Mouse (Mus musculus): ENCODE measurements around the gene Zdhhc13. TPM values are rescaled to one million over a fixed set of nuclear protein-coding genes. Genes with fewer than 3 reads are reported as not detected.

The Zdhhc13 gene
- polyA plus RNA-seq, 1 experiment from 2014 or later: 39.3 TPM

DNA sequence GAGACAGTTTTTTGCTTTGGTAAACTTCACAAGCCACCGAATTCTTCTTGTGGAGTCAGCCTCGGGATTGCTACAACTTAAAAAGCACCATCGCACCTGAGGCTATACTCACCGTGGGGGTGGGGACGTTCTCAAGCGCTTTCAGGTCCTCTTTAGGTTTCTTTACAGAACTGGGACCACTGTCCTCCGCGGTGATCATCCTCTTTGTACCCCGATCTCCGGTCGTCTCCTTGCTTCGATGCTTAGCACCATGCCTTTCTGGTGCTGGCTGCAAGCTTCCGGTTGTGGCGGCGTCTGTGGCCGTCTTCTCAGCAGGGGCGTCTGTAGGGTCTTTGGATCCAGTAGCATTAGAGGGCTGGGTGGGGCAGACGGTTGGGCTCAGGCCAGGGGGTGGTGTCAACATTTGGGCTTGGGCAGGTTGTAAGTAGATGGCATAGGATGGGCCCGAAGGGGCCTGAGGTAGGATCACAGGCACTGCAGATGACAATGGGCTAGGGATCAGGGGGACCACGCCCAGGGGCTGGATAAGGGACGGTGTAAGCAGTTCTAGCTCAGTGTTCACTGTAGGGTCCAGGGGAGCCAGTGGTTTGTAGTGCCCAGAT lies 81.9 kb downstream of the Zdhhc13 start:
- H3K9me3 ChIP-seq (replicated peaks): no peaks in the 10 kb centered on the region
- H3K4me1 ChIP-seq: no peaks in the 10 kb centered on the region
- no peak overlapping the region for H3K4me2 ChIP-seq
- WGBS: 94% methylated on average over 21 of the region's 21 CpGs
- no peak overlapping the region for H3K9ac ChIP-seq
- no peak for ATAC-seq (replicated peaks; ENCODE audit: low FRiP score)
- peaks cover 100% of the 10 kb centered on the region for H3K36me3 ChIP-seq
- no peak overlapping the region for H3K27ac ChIP-seq
- H3K27me3 ChIP-seq: no peaks in the 10 kb centered on the region
- H3K4me3 ChIP-seq (replicated peaks): no peak overlapping the region

DNA sequence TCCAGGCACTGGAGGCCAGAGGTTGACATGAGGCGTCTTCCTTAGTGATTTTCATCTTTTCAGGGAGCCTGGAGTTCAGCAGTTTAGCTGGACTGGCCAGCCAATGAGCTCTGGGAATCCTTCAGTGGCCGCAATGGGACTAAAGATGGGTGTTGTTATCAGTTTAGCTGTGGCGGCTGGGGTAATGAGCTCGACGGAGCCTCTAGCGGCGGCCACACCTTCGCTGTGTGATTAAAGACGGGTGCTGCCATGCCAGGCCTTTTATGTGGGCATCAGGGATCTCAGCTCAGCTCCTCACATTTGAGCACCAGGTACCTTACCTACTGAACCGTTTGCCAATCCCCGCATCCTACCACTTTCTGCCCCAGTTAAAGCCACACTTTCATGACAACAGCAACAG lies 82.5 kb downstream of the Zdhhc13 start:
- 93% methylated on average over 11 of the region's 11 CpGs for WGBS
- Histone ChIP-seq H3K27me3 (no peaks in the 10 kb centered on the region), H3K9me3 (replicated peaks) (no peaks in the 10 kb centered on the region), H3K4me2 (no peak overlapping the region), H3K36me3 (peaks cover 99% of the 10 kb centered on the region), H3K9ac (no peak overlapping the region), H3K4me3 (replicated peaks) (no peak overlapping the region), H3K4me1 (no peaks in the 10 kb centered on the region), H3K27ac (no peak overlapping the region)
- ATAC-seq (replicated peaks; ENCODE audit: low FRiP score): no peak

DNA sequence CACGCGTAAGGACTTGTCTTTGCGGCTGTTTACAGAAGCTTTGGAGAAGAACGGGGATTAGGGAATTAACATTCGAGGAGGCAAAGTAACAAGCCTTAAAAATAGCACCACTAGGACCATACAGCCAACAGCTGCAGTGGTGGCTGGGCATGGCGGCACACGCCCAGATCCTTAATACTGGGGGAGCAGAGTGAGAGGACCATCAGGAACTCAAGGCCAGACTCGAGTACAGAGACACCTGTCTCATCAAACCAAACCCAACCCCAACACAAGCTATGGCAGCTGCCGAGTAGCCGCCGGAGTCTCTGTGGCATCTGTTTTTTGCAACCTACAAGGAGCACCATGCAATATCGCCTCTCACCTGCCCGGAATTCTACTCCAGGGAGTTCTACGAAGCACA lies 86.3 kb downstream of the Zdhhc13 start:
- no peaks in the 10 kb centered on the region for H3K27me3 ChIP-seq
- peaks cover 26% of the 10 kb centered on the region for H3K4me1 ChIP-seq
- H3K9me3 ChIP-seq (replicated peaks): no peaks in the 10 kb centered on the region
- H3K36me3 ChIP-seq: peaks cover 82% of the 10 kb centered on the region
- WGBS: 93% methylated on average over 14 of the region's 14 CpGs
- H3K4me3 ChIP-seq (replicated peaks): no peak overlapping the region
- no peak for ATAC-seq (replicated peaks; ENCODE audit: low FRiP score)
- no peak overlapping the region for H3K9ac ChIP-seq
- no peak overlapping the region for H3K4me2 ChIP-seq
- no peak overlapping the region for H3K27ac ChIP-seq

DNA sequence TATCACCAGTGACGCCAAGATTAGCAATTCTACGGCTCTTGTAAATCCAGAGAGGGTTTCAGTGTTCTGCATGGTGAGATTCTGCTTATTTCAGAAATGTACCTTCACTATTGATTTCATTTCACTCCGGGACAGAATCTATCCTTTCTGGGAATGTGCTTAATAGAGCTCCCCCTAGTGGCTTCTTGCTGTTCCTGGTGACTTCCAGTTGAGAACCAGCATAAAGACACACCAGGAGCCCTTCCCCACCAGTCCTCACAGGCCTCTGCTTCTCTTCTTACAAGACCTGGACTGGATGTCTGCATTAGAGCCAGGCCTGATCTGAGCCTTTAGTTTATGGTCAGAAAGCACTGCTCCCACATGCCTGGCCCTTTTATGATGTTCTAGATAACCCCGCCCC lies 87.7 kb downstream of the Zdhhc13 start:
- Histone ChIP-seq H3K9me3 (replicated peaks) (no peaks in the 10 kb centered on the region), H3K27ac (no peak overlapping the region), H3K4me3 (replicated peaks) (no peak overlapping the region), H3K4me1 (peaks cover 30% of the 10 kb centered on the region), H3K27me3 (no peaks in the 10 kb centered on the region), H3K4me2 (no peak overlapping the region), H3K36me3 (peaks cover 68% of the 10 kb centered on the region), H3K9ac (no peak overlapping the region)
- WGBS: 68% methylated on average over 4 of the region's 4 CpGs
- no peak for ATAC-seq (replicated peaks; ENCODE audit: low FRiP score)

Other genes with a start within 250 kb of the Zdhhc13 start
- not detected in 2 replicates for gene Mrgprb2, start 230.9 kb upstream of the Zdhhc13 start, polyA plus RNA-seq (2015; fragmentation: Nextera tagmentation; extraction: Ambion mirVana)
- not detected in 2 replicates for gene Mrgprb3, start 145.2 kb upstream of the Zdhhc13 start, polyA plus RNA-seq (2015; fragmentation: Nextera tagmentation; extraction: Ambion mirVana)
- 4.9 and 11.3 TPM in 2 replicates for gene Csrp3, start 59.0 kb downstream of the Zdhhc13 start, polyA plus RNA-seq (2015; fragmentation: Nextera tagmentation; extraction: Ambion mirVana)
- gene E2f8, start 92.6 kb downstream of the Zdhhc13 start, polyA plus RNA-seq (2015; fragmentation: Nextera tagmentation; extraction: Ambion mirVana): 22.8 and 22.9 TPM in 2 replicates
- gene Nav2, start 119.7 kb downstream of the Zdhhc13 start, polyA plus RNA-seq (2015; fragmentation: Nextera tagmentation; extraction: Ambion mirVana): 27.0 and 28.8 TPM in 2 replicates

Data from kidney, embryonic 15.5 days (tissue).